Mouse (Mus musculus): ENCODE measurements at regions not wholly inside any gene's neighbourhood (a gene's known extent, or its start where the extent isn't known, plus 50 kb on each side); places are given as distances from the start of the nearest gene placed in this dataset.
"Not testable (repeated sequence)": the region's sequence is repeated elsewhere in the genome, so short reads cannot be mapped to it uniquely, and the experiment has no call there.

- peak overlapping the region; percentile 82 for H3K27ac ChIP-seq
- TF ChIP-seq CTCF (IDR thresholded peaks at IDR 0.05), result peak; percentile 27
- intact Hi-C loops (cut with DNase I), result loop anchor here (2.0 to 5.0 kb wide), 2 partner anchors 78 to 103 kb away; partner anchors contain the start of gene Spata13
- no peak overlapping the region for H3K4me3 ChIP-seq
- peak; percentile 68 to 85 for DNase-seq (ENCODE audit: extremely low spot score in 1 of 2, low spot score in 2 of 2)
Measured at GRCm38 (mm10) chr14:60554222-60554740, 79.5 kb upstream of the Spata13 start.

- peak in 1 of 2 experiments; percentile 15 for DNase-seq (ENCODE audit: extremely low spot score in 1 of 2, low spot score in 2 of 2)
- intact Hi-C loops (cut with DNase I), result no loop called here
- Histone ChIP-seq H3K4me3 (no peak overlapping the region), H3K27ac (no peak overlapping the region)
- TF ChIP-seq CTCF (IDR thresholded peaks at IDR 0.05), result no peak
Measured at GRCm38 (mm10) chr14:60556541-60556940, 77.3 kb upstream of the Spata13 start.

- intact Hi-C loops (cut with DNase I), result no loop called here
Measured at GRCm38 (mm10) chr14:60557020-60557419, 76.8 kb upstream of the Spata13 start.

GRCm38 (mm10) chr14:60559376-60559775 lies 74.4 kb upstream of the Spata13 start:
- DNase-seq (ENCODE audit: extremely low spot score in 1 of 2, low spot score in 2 of 2), result no peak
- no peak overlapping the region for H3K4me3 ChIP-seq
- intact Hi-C loops (cut with DNase I), result loop anchor here (1.0 kb wide), 1 partner anchor 15 kb away; no protein-coding TSS in a partner anchor
- no peak for TF ChIP-seq CTCF (IDR thresholded peaks at IDR 0.05)
- no peak overlapping the region for H3K27ac ChIP-seq

More at GRCm38 (mm10) chr14:60557020-60557419, 76.8 kb upstream of the Spata13 start:
- TF ChIP-seq CTCF (IDR thresholded peaks at IDR 0.05), result no peak
- Histone ChIP-seq H3K27ac (no peak overlapping the region), H3K4me3 (no peak overlapping the region)
- no peak for DNase-seq (ENCODE audit: extremely low spot score in 1 of 2, low spot score in 2 of 2)

GRCm38 (mm10) chr14:60559826-60560529 lies 73.8 kb upstream of the Spata13 start:
- Histone ChIP-seq H3K27ac (no peak overlapping the region), H3K4me3 (no peak overlapping the region)
- TF ChIP-seq CTCF (IDR thresholded peaks at IDR 0.05), result peak; percentile 27
- DNase-seq (ENCODE audit: extremely low spot score in 1 of 2, low spot score in 2 of 2), result no peak
- intact Hi-C loops (cut with DNase I), result loop anchor here (1.0 kb wide), 1 partner anchor 14 kb away; no protein-coding TSS in a partner anchor

- no peak overlapping the region for H3K27ac ChIP-seq
- intact Hi-C loops (cut with DNase I), result no loop called here
- TF ChIP-seq CTCF (IDR thresholded peaks at IDR 0.05), result no peak
Measured at GRCm38 (mm10) chr14:60576281-60576680, 57.5 kb upstream of the Spata13 start.

GRCm38 (mm10) chr14:60580131-60580530 lies 53.7 kb upstream of the Spata13 start:
- DNase-seq (ENCODE audit: extremely low spot score in 1 of 2, low spot score in 2 of 2); H3K4me3 ChIP-seq; intact Hi-C loops (cut with DNase I); H3K27ac ChIP-seq: not testable (repeated sequence)

More at GRCm38 (mm10) chr14:60576281-60576680, 57.5 kb upstream of the Spata13 start:
- no peak overlapping the region for H3K4me3 ChIP-seq
- no peak for DNase-seq (ENCODE audit: extremely low spot score in 1 of 2, low spot score in 2 of 2)
